Mouse (Mus musculus) CH12.LX (cell line): ENCODE measurements around the gene Tbc1d2. TPM values are rescaled to one million over a fixed set of nuclear protein-coding genes. Genes with fewer than 3 reads are reported as not detected.

Experiments
- DNase-seq: peaks from one replicate; pipeline ENCODE4 v3.0.0-alpha.2; 2013; ENCODE audit errors: extremely low read depth
- H3K27ac ChIP-seq: 2 replicates; pipeline ENCODE4 v1.5.1; 2012; ENCODE audit warnings: low read depth, mild to moderate bottlenecking, control low read depth, moderate library complexity; ENCODE audit not compliant: insufficient read depth
- H3K27me3 ChIP-seq: replicated peaks from 2 replicates; pipeline ENCODE3; 2012; ENCODE audit warnings: inconsistent platforms
- H3K36me3 ChIP-seq, 2 experiments: replicated peaks in 1 of 2; 2 replicates each; pipeline versions ENCODE3 to v1.6.1; 2012; ENCODE audit warnings: inconsistent platforms in 1 of 2, low read length in 1 of 2, mild to moderate bottlenecking in 1 of 2, mixed read lengths in 1 of 2, moderate library complexity in 1 of 2; ENCODE audit not compliant: control insufficient read depth in 1 of 2, insufficient read depth in 1 of 2
- H3K4me1 ChIP-seq, 2 experiments: 2 replicates each; pipeline ENCODE4 v1.6.1; 2012; ENCODE audit warnings: inconsistent platforms in 1 of 2, moderate library complexity in 1 of 2; ENCODE audit not compliant: insufficient read depth in 2 of 2, control insufficient read depth in 1 of 2
- H3K4me2 ChIP-seq: 2 replicates; pipeline ENCODE4 v1.6.1; 2012; ENCODE audit warnings: low read depth, mild to moderate bottlenecking, control low read depth; ENCODE audit not compliant: poor library complexity, insufficient read depth, severe bottlenecking
- H3K4me3 ChIP-seq, 3 experiments: fragments of 150-350 bp in 1 of 3; sonication (generic) in 1 of 3; replicated peaks in 1 of 3; 2 replicates each; pipeline versions ENCODE3 to v1.5.1; 2011 to 2012; ENCODE audit warnings: low read depth in 2 of 3, low read length in 2 of 3, mild to moderate bottlenecking in 2 of 3, moderate library complexity in 2 of 3, control low read depth in 1 of 3, improper control_type of control experiment in 1 of 3, inconsistent platforms in 1 of 3, mixed read lengths in 1 of 3; ENCODE audit not compliant: poor library complexity in 1 of 3
- H3K79me2 ChIP-seq: replicated peaks from 2 replicates; pipeline ENCODE4 v1.6.1; 2012; ENCODE audit warnings: mild to moderate bottlenecking, moderate library complexity; ENCODE audit not compliant: control insufficient read depth, poor library complexity, insufficient read depth, severe bottlenecking; ENCODE audit errors: extremely low read depth
- H3K9ac ChIP-seq: 2 replicates; pipeline ENCODE4 v1.6.1; 2012; ENCODE audit warnings: low read depth, mild to moderate bottlenecking, control low read depth, moderate library complexity; ENCODE audit not compliant: insufficient read depth
- H3K9me3 ChIP-seq: replicated peaks from 2 replicates; pipeline ENCODE3; 2012; ENCODE audit warnings: low read length, inconsistent platforms, mixed read lengths
- BHLHE40 ChIP-seq: IDR thresholded peaks from 2 replicates; pipeline ENCODE4 v1.6.1; 2011; ENCODE audit warnings: mild to moderate bottlenecking, low read depth, low read length, improper control_type of control experiment
- CHD2 ChIP-seq: IDR thresholded peaks from 2 replicates; pipeline ENCODE4 v1.6.1; 2011; ENCODE audit warnings: low read length, improper control_type of control experiment
- ELF1 ChIP-seq: IDR thresholded peaks from 2 replicates; pipeline ENCODE4 v1.6.1; 2014; ENCODE audit warnings: low read depth, mild to moderate bottlenecking, inconsistent platforms, low read length, improper control_type of control experiment
- EP300 ChIP-seq: IDR thresholded peaks from 2 replicates; pipeline ENCODE4 v1.6.1; 2011; ENCODE audit warnings: low read length, improper control_type of control experiment
- ETS1 ChIP-seq: conservative IDR thresholded peaks from 2 replicates; pipeline ENCODE4 v1.6.1; 2012; ENCODE audit warnings: low read depth, mild to moderate bottlenecking, inconsistent platforms, low read length, improper control_type of control experiment, moderate library complexity
- HCFC1 ChIP-seq: IDR thresholded peaks from 2 replicates; pipeline ENCODE4 v1.6.1; 2012; ENCODE audit warnings: low read depth, mild to moderate bottlenecking, inconsistent platforms, low read length, improper control_type of control experiment
- IRF4 ChIP-seq: IDR thresholded peaks from 2 replicates; pipeline ENCODE4 v1.6.1; 2014; ENCODE audit warnings: low read depth, mild to moderate bottlenecking, inconsistent platforms, low read length, improper control_type of control experiment
- JUN ChIP-seq: IDR thresholded peaks from 2 replicates; pipeline ENCODE4 v1.6.1; 2011; ENCODE audit warnings: low read depth, mild to moderate bottlenecking, low read length, improper control_type of control experiment, moderate library complexity; ENCODE audit not compliant: insufficient read depth
- JUND ChIP-seq: conservative IDR thresholded peaks from 2 replicates; pipeline ENCODE4 v1.6.1; 2011; ENCODE audit warnings: low read depth, low read length, improper control_type of control experiment
- MAFK ChIP-seq: IDR thresholded peaks from 2 replicates; pipeline ENCODE4 v1.6.1; 2011; ENCODE audit warnings: low read length, improper control_type of control experiment; ENCODE audit not compliant: insufficient replicate concordance
- MAX ChIP-seq: IDR thresholded peaks from 2 replicates; pipeline ENCODE4 v1.6.1; 2011; ENCODE audit warnings: low read length, improper control_type of control experiment
- MEF2A ChIP-seq: IDR thresholded peaks from 2 replicates; pipeline ENCODE4 v1.6.1; 2014; ENCODE audit warnings: low read depth, mild to moderate bottlenecking, inconsistent platforms, low read length, improper control_type of control experiment, borderline replicate concordance
- MXI1 ChIP-seq: IDR thresholded peaks from 2 replicates; pipeline ENCODE4 v1.6.1; 2011; ENCODE audit warnings: mild to moderate bottlenecking, low read depth, low read length, improper control_type of control experiment
- MYC ChIP-seq: IDR thresholded peaks from 2 replicates; pipeline ENCODE4 v1.6.1; 2011; ENCODE audit warnings: low read depth, mild to moderate bottlenecking, improper control_type of control experiment, low read length
- NELFE ChIP-seq: IDR thresholded peaks from 2 replicates; pipeline ENCODE4 v1.6.1; 2011; ENCODE audit warnings: low read depth, low read length, improper control_type of control experiment
- POLR2A ChIP-seq: IDR thresholded peaks from 2 replicates; pipeline ENCODE4 v1.6.1; 2011; ENCODE audit warnings: low read depth, mild to moderate bottlenecking, improper control_type of control experiment, low read length
- SIN3A ChIP-seq: IDR thresholded peaks from 2 replicates; pipeline ENCODE4 v1.6.1; 2012; ENCODE audit warnings: low read length, improper control_type of control experiment, inconsistent platforms
- TCF12 ChIP-seq: IDR thresholded peaks from 2 replicates; pipeline ENCODE4 v1.6.1; 2014; ENCODE audit warnings: low read depth, mild to moderate bottlenecking, inconsistent platforms, low read length, improper control_type of control experiment
- USF1 ChIP-seq: IDR thresholded peaks from 2 replicates; pipeline ENCODE4 v1.6.1; 2014; ENCODE audit warnings: low read depth, mild to moderate bottlenecking, inconsistent platforms, low read length, improper control_type of control experiment
- USF2 ChIP-seq: conservative IDR thresholded peaks from 2 replicates; pipeline ENCODE4 v1.6.1; 2011; ENCODE audit warnings: low read depth, low read length, improper control_type of control experiment
- ZC3H11A ChIP-seq: IDR thresholded peaks from 2 replicates; pipeline ENCODE4 v1.6.1; 2012; ENCODE audit warnings: low read depth, mild to moderate bottlenecking, inconsistent platforms, low read length, improper control_type of control experiment
- ZMIZ1 ChIP-seq: IDR thresholded peaks from 2 replicates; pipeline ENCODE4 v1.6.1; 2012; ENCODE audit warnings: low read depth, mild to moderate bottlenecking, inconsistent platforms, low read length, improper control_type of control experiment
- dilution Hi-C: fragments of 300-500 bp; cut with MboI; formaldehyde crosslinking; loops from 2 replicates; pipeline ENCODE4 v1.14.3; 2020; ENCODE audit warnings: low sequenced_read_pairs; ENCODE audit not compliant: extremely low pct_unique_long_range_greater_than_20kb, extremely low pct_ligation_motif_present
- in situ Hi-C: fragments of 300-500 bp; cut with MboI; formaldehyde crosslinking; loops from 3 replicates; pipeline ENCODE4 v1.14.3; 2019; ENCODE audit warnings: low sequenced_read_pairs, low pct_ligation_motif_present, low pct_unique_long_range_greater_than_20kb, mixed read lengths
- polyA plus RNA-seq: library from polyadenylated mRNA; unstranded; fragments of >175 nt; gene quantifications from 2 replicates; pipeline ENCODE4 v1.2.1, GENCODE M21; 2012; ENCODE audit warnings: low read depth; ENCODE audit not compliant: insufficient read length
- total RNA-seq, 2 experiments: library from RNA; depleted of rRNA; stranded (reverse); fragments of 300-350 nt in 1 of 2; fragments of >200 nt in 1 of 2; gene quantifications; 2 replicates each; pipeline ENCODE4 v1.2.3; 2012 to 2014

The Tbc1d2 gene
- total and polyA plus RNA-seq, 3 experiments: 0.12 to 1.1 (median 0.29) TPM

- Histone ChIP-seq H3K27me3 (no peaks in the 10 kb centered on the region), H3K4me1 (peaks cover 80 to 92% of the 10 kb centered on the region in 2 experiments), H3K27ac (peak overlapping the region; percentile 96), H3K9ac (peak overlapping the region; percentile 45; the same call in 1 of the 2 replicates), H3K4me3 (peak overlapping the region in 1 of 3 experiments; percentile 13), H3K9me3 (peaks cover 4% of the 10 kb centered on the region), H3K36me3 (peaks cover 38 to 40% of the 10 kb centered on the region in 2 experiments), H3K4me2 (peak overlapping the region; percentile 49), H3K79me2 (peaks cover 45% of the 10 kb centered on the region)
- in situ Hi-C loops: no loop called here
- TF ChIP-seq MAFK (peak; percentile 95), EP300 (peak; percentile 51; the same call in 1 of the 2 replicates), ELF1 (0 out of 2 replicates have a peak, but pooled peaks have one; percentile 33), HCFC1 (peak; percentile 26; the same call in 1 of the 2 replicates), MEF2A (peak; percentile 54), MXI1 (peak; percentile 19; the same call in 1 of the 2 replicates), ETS1 (peak; percentile 89), JUND (no peak), MYC (peak; percentile 79; the same call in 1 of the 2 replicates), USF1 (peak; percentile 29; the same call in 1 of the 2 replicates), ZMIZ1 (no peak), TCF12 (peak; percentile 81; the same call in 1 of the 2 replicates), ZC3H11A (no peak), SIN3A (peak; percentile 63), MAX (peak; percentile 90), POLR2A (peak; percentile 57; the same call in 1 of the 2 replicates), IRF4 (peak; percentile 75; the same call in 1 of the 2 replicates), NELFE (no peak; the same call in 1 of the 2 replicates), CHD2 (no peak), BHLHE40 (peak; percentile 94), JUN (peak; percentile 42; the same call in 1 of the 2 replicates)
- dilution Hi-C loops: no loop called here
- peak; percentile 92 for DNase-seq
These were observed 86.2 kb downstream of the Tbc1d2 start for GRCm38 (mm10) chr4:46563847-46564246.

- H3K27ac ChIP-seq: peak overlapping the region; percentile 96
- H3K9me3 ChIP-seq: peaks cover 4% of the 10 kb centered on the region
- no peak overlapping the region for H3K4me3 ChIP-seq
- no peak overlapping the region for H3K9ac ChIP-seq
- H3K4me1 ChIP-seq: peaks cover 79 to 93% of the 10 kb centered on the region in 2 experiments
- H3K79me2 ChIP-seq: peaks cover 43% of the 10 kb centered on the region
- DNase-seq: no peak
- TF ChIP-seq MAFK (no peak), SIN3A (no peak), IRF4 (no peak), USF2 (no peak)
- no peaks in the 10 kb centered on the region for H3K27me3 ChIP-seq
- in situ Hi-C loops: no loop called here
- dilution Hi-C loops: no loop called here
- no peak overlapping the region for H3K4me2 ChIP-seq
- H3K36me3 ChIP-seq: peaks cover 30 to 35% of the 10 kb centered on the region in 2 experiments
These were observed 87.2 kb downstream of the Tbc1d2 start for GRCm38 (mm10) chr4:46562841-46563240.
